In the genomic region with DNA sequence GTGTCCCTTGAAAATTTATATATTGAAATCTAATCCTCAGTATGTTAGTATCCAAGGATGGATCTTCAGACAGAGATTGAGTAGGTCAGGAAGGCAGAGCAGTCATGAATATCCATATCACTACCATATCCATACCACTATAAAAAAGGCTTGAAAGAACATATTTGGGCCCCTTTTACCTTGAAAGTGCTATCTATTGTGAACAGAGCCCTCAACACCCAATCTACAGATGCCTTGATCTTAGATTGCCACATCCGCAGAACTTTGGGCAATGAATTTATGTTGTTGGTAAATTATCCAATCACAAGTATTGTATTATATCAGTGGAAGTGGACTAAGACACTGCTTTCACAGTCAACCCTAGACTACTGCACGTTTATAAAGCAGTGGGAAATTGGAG, we compare ENCODE assay signal across 29 mouse cellular contexts.
DNase-seq lines count a peak whose midpoint lies in the region; ATAC-seq and TF ChIP-seq lines count a peak whose summit lies in the region.
"Had no signal": no experiment of that assay in that cellular context is flagged by ENCODE, and none has a peak within 500 bp of the region (broad histone marks: within the 10 kb centered on the region; RNA-seq: fewer than 3 reads in every experiment).

No protein-coding gene starts in this region.

- ATAC-seq in G1E (ENCODE audit: extremely low read depth, insufficient number of reproducible peaks, low FRiP score, poor library complexity, severe bottlenecking): peak; percentile 68
- peak; percentile 82 for ATAC-seq in liver, embryonic 14.5 days (ENCODE audit: insufficient read depth)
- no peak for ATAC-seq in liver, postnatal 0 days
- ATAC-seq: activated CD4-positive, CD25-positive, alpha-beta regulatory T cell, adult 4 months; forebrain, embryonic 15.5 days; hindbrain, embryonic 16.5 days had no signal

- intact Hi-C loops in heart, postnatal 36 days (cut with DNase I): no loop called here

- H3K27ac ChIP-seq in liver, embryonic 14.5 days: no peak overlapping the region
- no peak overlapping the region for H3K27ac ChIP-seq in liver, postnatal 0 days (ENCODE audit: low read depth)
- no peak overlapping the region for H3K27ac ChIP-seq in cerebellum, adult 2 months (ENCODE audit: insufficient read depth, low read length)
- H3K27ac ChIP-seq: embryonic facial prominence, embryonic 10.5 days; embryonic facial prominence, embryonic 13.5 days; forebrain, embryonic 12.5 days; forebrain, embryonic 15.5 days; hindbrain, embryonic 10.5 days; hindbrain, embryonic 13.5 days had no signal

- no peaks in the 10 kb centered on the region for H3K9me3 ChIP-seq in G1E (replicated peaks)
- H3K9me3 ChIP-seq in liver, embryonic 14.5 days (ENCODE audit: control insufficient read depth, low read length): no peaks in the 10 kb centered on the region
- no peaks in the 10 kb centered on the region for H3K9me3 ChIP-seq in liver, postnatal 0 days (ENCODE audit: low read length)
- H3K9me3 ChIP-seq: embryonic facial prominence, embryonic 10.5 days; embryonic facial prominence, embryonic 13.5 days; forebrain, embryonic 12.5 days; forebrain, embryonic 15.5 days; hindbrain, embryonic 10.5 days; hindbrain, embryonic 13.5 days had no signal

- peaks cover 64% of the 10 kb centered on the region for H3K4me1 ChIP-seq in G1E (ENCODE audit: insufficient read depth, low read depth, low read length)
- H3K4me1 ChIP-seq in liver, embryonic 14.5 days (replicated peaks; ENCODE audit: control insufficient read depth in 2 of 2, insufficient read depth in 2 of 2, low read length in 1 of 2): peaks cover 18 to 22% of the 10 kb centered on the region in 2 experiments
- H3K4me1 ChIP-seq in liver, postnatal 0 days (ENCODE audit: insufficient read depth): peaks cover 10% of the 10 kb centered on the region
- H3K4me1 ChIP-seq in cerebellum, adult 2 months (ENCODE audit: control insufficient read depth, insufficient read depth, low read length): no peaks in the 10 kb centered on the region
- H3K4me1 ChIP-seq: embryonic facial prominence, embryonic 10.5 days; embryonic facial prominence, embryonic 13.5 days; forebrain, embryonic 12.5 days; forebrain, embryonic 15.5 days; hindbrain, embryonic 10.5 days; hindbrain, embryonic 13.5 days had no signal

- H3K4me3 ChIP-seq in G1E (ENCODE audit: low read depth, low read length): no peak overlapping the region; the same call in 1 of the 2 replicates
- no peak overlapping the region for H3K4me3 ChIP-seq in liver, embryonic 14.5 days (ENCODE audit: insufficient read depth in 1 of 2, low read depth in 2 of 2, low read length in 2 of 2)
- H3K4me3 ChIP-seq in liver, postnatal 0 days (ENCODE audit: low read depth, low read length): no peak overlapping the region
- H3K4me3 ChIP-seq in cerebellum, adult 2 months (replicated peaks; ENCODE audit: insufficient read depth, low read depth, low read length): no peak overlapping the region
- H3K4me3 ChIP-seq: embryonic facial prominence, embryonic 10.5 days; embryonic facial prominence, embryonic 13.5 days; erythroblast, embryonic 14.5 days; forebrain, embryonic 12.5 days; forebrain, embryonic 15.5 days; hindbrain, embryonic 10.5 days; hindbrain, embryonic 13.5 days had no signal

- WGBS in liver, embryonic 14.5 days (ENCODE audit: insufficient replicate concordance): 14% methylated on average over 2 of the region's 2 CpGs
- WGBS in liver, postnatal 0 days (ENCODE audit: insufficient replicate concordance): 45% methylated on average over 2 of the region's 2 CpGs
- 78% methylated on average over 2 of the region's 2 CpGs for WGBS in cerebellum, adult 2 months

- no peak for TF ChIP-seq CTCF in G1E (IDR thresholded peaks at IDR 0.05; ENCODE audit: low read depth, low read length)
- no peak for TF ChIP-seq CTCF in liver, embryonic 14.5 days (IDR thresholded peaks at IDR 0.05; ENCODE audit: low read depth)
- no peak for TF ChIP-seq CTCF in liver, postnatal 0 days (IDR thresholded peaks at IDR 0.05; ENCODE audit: low read depth)
- no peak for TF ChIP-seq CTCF in cerebellum, adult 2 months (IDR thresholded peaks at IDR 0.05; ENCODE audit: borderline replicate concordance, insufficient read depth, low read depth, low read length)

- H3K9ac ChIP-seq in liver, embryonic 14.5 days (replicated peaks): no peak overlapping the region
- H3K9ac ChIP-seq in liver, postnatal 0 days (replicated peaks): no peak overlapping the region
- H3K9ac ChIP-seq: embryonic facial prominence, embryonic 13.5 days; forebrain, embryonic 12.5 days; forebrain, embryonic 15.5 days; hindbrain, embryonic 13.5 days had no signal

- H3K27me3 ChIP-seq in G1E (ENCODE audit: insufficient read depth, low read length): no peaks in the 10 kb centered on the region
- no peaks in the 10 kb centered on the region for H3K27me3 ChIP-seq in liver, embryonic 14.5 days (ENCODE audit: control insufficient read depth, insufficient read depth, low read length)
- H3K27me3 ChIP-seq in liver, postnatal 0 days (ENCODE audit: insufficient read depth, low read length): no peaks in the 10 kb centered on the region
- H3K27me3 ChIP-seq in cerebellum, adult 2 months (ENCODE audit: control insufficient read depth, insufficient read depth, low read length): no peaks in the 10 kb centered on the region
- H3K27me3 ChIP-seq: CH12.LX; embryonic facial prominence, embryonic 13.5 days; forebrain, embryonic 12.5 days; forebrain, embryonic 15.5 days; hindbrain, embryonic 13.5 days had no signal

- H3K4me2 ChIP-seq in liver, embryonic 14.5 days (ENCODE audit: low read depth): peak overlapping the region; percentile 25
- no peak overlapping the region for H3K4me2 ChIP-seq in liver, postnatal 0 days (ENCODE audit: low read depth, low read length)
- H3K4me2 ChIP-seq: embryonic facial prominence, embryonic 13.5 days; forebrain, embryonic 12.5 days; forebrain, embryonic 15.5 days; heart, embryonic 11.5 days; hindbrain, embryonic 13.5 days had no signal

- DNase-seq in G1E (ENCODE audit: low spot score) (peak; percentile 7), MN1 (ENCODE audit: low spot score) (no peak)
- DNase-seq in c-Kit-positive CD71-positive TER-119-positive erythroid progenitor cells, embryonic 14.5 days (ENCODE audit: low spot score): peak; percentile 59
- DNase-seq in liver, embryonic 14.5 days (ENCODE audit: low read depth in 3 of 3, low spot score in 3 of 3): peak in 1 of 3 experiments; percentile 42
- DNase-seq in liver, postnatal 0 days: no peak
- DNase-seq in cerebellum, adult 2 months: no peak
- no peak for DNase-seq in urinary bladder, postnatal 36 days (ENCODE audit: low spot score in 2 of 2)
- DNase-seq in heart, postnatal 36 days: no peak
- DNase-seq: adrenal gland, adult 8-10 months; adrenal gland, postnatal 25 days; B cell, adult 2 months; cerebellum, adult 11 months; cerebellum, adult 8-10 months; cerebellum, postnatal 10 days; cerebellum, postnatal 36 days; embryo, embryonic 11 days; gastrocnemius, postnatal 14 days; heart, adult 11 months had no signal

- TF ChIP-seq POLR2A in cerebellum, adult 2 months (IDR thresholded peaks at IDR 0.05; ENCODE audit: borderline replicate concordance, insufficient read depth, low read length): no peak

- TF ChIP-seq EP300 in liver, embryonic 14.5 days (IDR thresholded peaks at IDR 0.05; ENCODE audit: low read depth): peak; percentile 67
- TF ChIP-seq EP300 in liver, postnatal 0 days (IDR thresholded peaks at IDR 0.05; ENCODE audit: low read depth): peak; percentile 68; the same call in 1 of the 2 replicates

- peaks cover 8% of the 10 kb centered on the region for H3K36me3 ChIP-seq in G1E (replicated peaks)
- H3K36me3 ChIP-seq in liver, embryonic 14.5 days (replicated peaks; ENCODE audit: control insufficient read depth, insufficient read depth, low read depth): no peaks in the 10 kb centered on the region
- no peaks in the 10 kb centered on the region for H3K36me3 ChIP-seq in liver, postnatal 0 days (replicated peaks; ENCODE audit: insufficient read depth, low read length)
- H3K36me3 ChIP-seq: embryonic facial prominence, embryonic 10.5 days; embryonic facial prominence, embryonic 13.5 days; forebrain, embryonic 12.5 days; forebrain, embryonic 15.5 days; hindbrain, embryonic 10.5 days; hindbrain, embryonic 13.5 days had no signal

Comparison
In these comparisons a context has a peak if more than half of its experiments do, and no peak if none do; other contexts are left out.
1. DNase-seq: peak in G1E (single experiment) and c-Kit-positive CD71-positive TER-119-positive erythroid progenitor cells, embryonic 14.5 days (single experiment); none in liver, postnatal 0 days (single experiment), MN1 (single experiment), cerebellum, adult 2 months (0 of 2), urinary bladder, postnatal 36 days (0 of 2) and heart, postnatal 36 days (0 of 2).